Mouse (Mus musculus): ENCODE measurements around the gene Zfp940. TPM values are rescaled to one million over a fixed set of nuclear protein-coding genes. Genes with fewer than 3 reads are reported as not detected.
A peak's percentile ranks its signal among the peaks of the same experiment; 100 is the strongest.

Gene Zfp940
- polyA plus RNA-seq, 1 experiment from 2014 or later, result 3.9 TPM

- H3K4me3 ChIP-seq (ENCODE audit: low read depth, low read length), result peak overlapping the region; percentile 81
- no peak overlapping the region for H3K27ac ChIP-seq (ENCODE audit: low read depth, low read length)
- no peak for ATAC-seq (replicated peaks; ENCODE audit: low FRiP score)
- DNase-seq (ENCODE audit: low spot score), result no peak
- H3K4me1 ChIP-seq (replicated peaks; ENCODE audit: control insufficient read depth, insufficient read depth, low read length), result 0 out of 2 replicates have a peak, but pooled peaks cover 5% of the 10 kb centered on the region
- 70% methylated on average over 8 of the region's 8 CpGs for WGBS
- no peak overlapping the region for H3K9ac ChIP-seq (ENCODE audit: low read depth, low read length)
- peaks cover 3% of the 10 kb centered on the region; the same call in 1 of the 2 replicates for H3K36me3 ChIP-seq (ENCODE audit: control insufficient read depth, insufficient read depth, low read length)
- no peaks in the 10 kb centered on the region for H3K27me3 ChIP-seq (replicated peaks; ENCODE audit: control insufficient read depth, insufficient read depth, low read length)
- peak overlapping the region; percentile 91; the same call in 1 of the 2 replicates for H3K4me2 ChIP-seq
- H3K9me3 ChIP-seq (ENCODE audit: control insufficient read depth, low read length), result no peaks in the 10 kb centered on the region
Measured at GRCm38 (mm10) chr7:29785023-29785422, 68.4 kb downstream of the Zfp940 start.

GRCm38 (mm10) chr7:29783871-29784551 is 69.5 kb downstream of the Zfp940 start, which contains the start of gene Zfp30:
Gene Zfp30 (plus strand): TSS chr7:29783998.
- Histone ChIP-seq H3K27me3 (replicated peaks; ENCODE audit: control insufficient read depth, insufficient read depth, low read length) (no peaks in the 10 kb centered on the region), H3K9me3 (ENCODE audit: control insufficient read depth, low read length) (no peaks in the 10 kb centered on the region), H3K4me3 (ENCODE audit: low read depth, low read length) (peak within 1 kb of the TSS; percentile 81), H3K9ac (ENCODE audit: low read depth, low read length) (peak within 1 kb of the TSS; percentile 76), H3K4me1 (replicated peaks; ENCODE audit: control insufficient read depth, insufficient read depth, low read length) (0 out of 2 replicates have a peak, but pooled peaks cover 5% of the 10 kb centered on the region), H3K36me3 (ENCODE audit: control insufficient read depth, insufficient read depth, low read length) (peaks cover under 1% of the 10 kb centered on the region; the same call in 1 of the 2 replicates), H3K27ac (ENCODE audit: low read depth, low read length) (0 out of 2 replicates have a peak within 1 kb of the TSS, but pooled peaks have one; percentile 16), H3K4me2 (peak within 1 kb of the TSS; percentile 91)
- 1% methylated on average over 45 of the region's 45 CpGs for WGBS
- ATAC-seq (replicated peaks; ENCODE audit: low FRiP score) (peak; percentile 91), DNase-seq (ENCODE audit: low spot score) (peak; percentile 81)

Other genes starting within 250 kb of the Zfp940 start
- not detected in 2 replicates for gene Catsperg2, start 126.6 kb downstream of the Zfp940 start, polyA plus RNA-seq (2014; fragmentation: Nextera tagmentation; extraction: Ambion mirVana)
- gene Zfp84, start 85.1 kb downstream of the Zfp940 start, polyA plus RNA-seq (2014; fragmentation: Nextera tagmentation; extraction: Ambion mirVana), result 9.6 and 10.2 TPM in 2 replicates
- 2.4 and 3.0 TPM in 2 replicates for gene Zfp30, start 69.7 kb downstream of the Zfp940 start, polyA plus RNA-seq (2014; fragmentation: Nextera tagmentation; extraction: Ambion mirVana)
- gene Zfp790, start 37.6 kb downstream of the Zfp940 start, polyA plus RNA-seq (2014; fragmentation: Nextera tagmentation; extraction: Ambion mirVana), result 9.0 and 10.0 TPM in 2 replicates
- gene Zfp420, start 6.3 kb upstream of the Zfp940 start, polyA plus RNA-seq (2014; fragmentation: Nextera tagmentation; extraction: Ambion mirVana), result 3.9 and 5.7 TPM in 2 replicates
- 4.9 and 5.8 TPM in 2 replicates for gene Zfp27, start 52.9 kb upstream of the Zfp940 start, polyA plus RNA-seq (2014; fragmentation: Nextera tagmentation; extraction: Ambion mirVana)
- gene Zfp383, start 54.6 kb upstream of the Zfp940 start, polyA plus RNA-seq (2014; fragmentation: Nextera tagmentation; extraction: Ambion mirVana), result 2.2 and 2.3 TPM in 2 replicates
- 6.7 and 7.0 TPM in 2 replicates for gene Zfp74, start 100.4 kb upstream of the Zfp940 start, polyA plus RNA-seq (2014; fragmentation: Nextera tagmentation; extraction: Ambion mirVana)
- gene Zfp568, start 130.3 kb upstream of the Zfp940 start, polyA plus RNA-seq (2014; fragmentation: Nextera tagmentation; extraction: Ambion mirVana), result 23.6 and 25.3 TPM in 2 replicates
- gene Zfp14, start 197.7 kb upstream of the Zfp940 start, polyA plus RNA-seq (2014; fragmentation: Nextera tagmentation; extraction: Ambion mirVana), result 1.4 and 1.8 TPM in 2 replicates
- gene Zfp82, start 219.2 kb upstream of the Zfp940 start, polyA plus RNA-seq (2014; fragmentation: Nextera tagmentation; extraction: Ambion mirVana), result 3.9 and 4.1 TPM in 2 replicates
- 0.32 and 0.43 TPM in 2 replicates for gene Gm26920, start 236.7 kb upstream of the Zfp940 start, polyA plus RNA-seq (2014; fragmentation: Nextera tagmentation; extraction: Ambion mirVana)
- 7.6 and 7.7 TPM in 2 replicates for gene Zfp566, start 236.9 kb upstream of the Zfp940 start, polyA plus RNA-seq (2014; fragmentation: Nextera tagmentation; extraction: Ambion mirVana)
- 48.6 and 54.6 TPM in 2 replicates for gene Zfp260, start 241.1 kb upstream of the Zfp940 start, polyA plus RNA-seq (2014; fragmentation: Nextera tagmentation; extraction: Ambion mirVana)